Mouse (Mus musculus) A20 (cell line): Measurements from ENCODE around the gene Dysf.

Experiments used
- DNase-seq: peaks from one replicate; pipeline ENCODE4 v3.0.0-alpha.2; 2011; ENCODE audit warnings: low read depth, low spot score

Gene Dysf

GRCm38 (mm10) chr6:84110377-84110776 lies 102.0 kb downstream of the Dysf start:
- no peak for DNase-seq

- no peak for DNase-seq
These were observed 102.7 kb downstream of the Dysf start for GRCm38 (mm10) chr6:84111106-84111505.

GRCm38 (mm10) chr6:84119731-84120530 lies 111.5 kb downstream of the Dysf start:
- DNase-seq: no peak

GRCm38 (mm10) chr6:84124609-84125008 lies 116.2 kb downstream of the Dysf start:
- DNase-seq: no peak

GRCm38 (mm10) chr6:84125101-84125500 lies 116.7 kb downstream of the Dysf start:
- DNase-seq: no peak

- no peak for DNase-seq
These were observed 119.8 kb downstream of the Dysf start for GRCm38 (mm10) chr6:84128229-84128628.

GRCm38 (mm10) chr6:84130867-84131266 lies 122.5 kb downstream of the Dysf start:
- DNase-seq: no peak

- DNase-seq: no peak
These were observed 123.1 kb downstream of the Dysf start for GRCm38 (mm10) chr6:84131539-84131938.

GRCm38 (mm10) chr6:84133053-84133452 lies 124.7 kb downstream of the Dysf start:
- DNase-seq: no peak

GRCm38 (mm10) chr6:84133996-84134721 lies 125.8 kb downstream of the Dysf start:
- DNase-seq: no peak

- DNase-seq: no peak
These were observed 126.5 kb downstream of the Dysf start for GRCm38 (mm10) chr6:84134722-84135394.

GRCm38 (mm10) chr6:84135709-84136108 lies 127.3 kb downstream of the Dysf start:
- no peak for DNase-seq

- DNase-seq: no peak
These were observed 128.0 kb downstream of the Dysf start for GRCm38 (mm10) chr6:84136345-84136744.

GRCm38 (mm10) chr6:84139932-84140331 lies 131.5 kb downstream of the Dysf start:
- no peak for DNase-seq

- no peak for DNase-seq
These were observed 134.1 kb downstream of the Dysf start for GRCm38 (mm10) chr6:84142481-84142880.

- DNase-seq: no peak
These were observed 134.9 kb downstream of the Dysf start for GRCm38 (mm10) chr6:84143328-84143727.

GRCm38 (mm10) chr6:84144393-84144792 lies 136.0 kb downstream of the Dysf start:
- no peak for DNase-seq

- DNase-seq: no peak
These were observed 139.0 kb downstream of the Dysf start for GRCm38 (mm10) chr6:84147206-84148004.

GRCm38 (mm10) chr6:84148470-84148869 lies 140.1 kb downstream of the Dysf start:
- peak; percentile 11 for DNase-seq

GRCm38 (mm10) chr6:84154508-84154907 lies 146.1 kb downstream of the Dysf start:
- no peak for DNase-seq

GRCm38 (mm10) chr6:84155765-84156164 lies 147.4 kb downstream of the Dysf start:
- no peak for DNase-seq
